Mouse (Mus musculus) cortical plate, adult 2 months (tissue): Measurements from ENCODE around the gene Arl4c.

ENCODE experiments used
- CTCF ChIP-seq: fragments of 200-500 bp; IDR thresholded peaks from 2 replicates; pipeline ENCODE4 v1.5.1; 2011; ENCODE audit warnings: mild to moderate bottlenecking, control low read depth, low read length; ENCODE audit not compliant: insufficient read depth; ENCODE audit errors: extremely low read depth
- POLR2A ChIP-seq: fragments of 200-500 bp; IDR thresholded peaks from 2 replicates; pipeline ENCODE4 v1.6.1; 2011; ENCODE audit warnings: mild to moderate bottlenecking, low read length, control low read depth; ENCODE audit not compliant: insufficient read depth; ENCODE audit errors: extremely low read depth

DNA sequence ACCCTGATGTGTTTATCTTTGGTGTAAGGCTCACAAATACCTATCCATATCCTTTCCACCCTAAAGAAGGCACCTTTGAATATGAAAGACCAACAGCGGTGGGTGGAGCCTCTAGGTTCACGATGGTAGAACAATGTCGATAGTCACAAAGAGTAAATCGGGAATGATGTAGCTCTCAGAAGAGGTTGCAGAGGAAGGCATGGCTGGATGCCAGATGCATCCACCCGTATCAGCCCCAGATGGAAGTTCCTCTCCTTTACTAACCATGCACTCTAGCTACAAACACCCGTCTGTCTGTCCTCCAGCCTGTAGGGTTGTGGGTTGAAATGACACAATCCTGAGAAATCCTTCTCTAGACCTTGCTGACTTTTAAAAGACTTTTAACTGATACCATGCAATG, 10.0 kb upstream of the Arl4c start:
- TF ChIP-seq CTCF = no peak
- no peak for TF ChIP-seq POLR2A
